Mouse (Mus musculus): Measurements from ENCODE around the gene Pmvk.

- TF ChIP-seq CTCF (IDR thresholded peaks at IDR 0.05) (peak; percentile 61), EP300 (IDR thresholded peaks at IDR 0.05; ENCODE audit: insufficient read depth, low read depth, low read length) (no peak)
These were observed 56.6 kb downstream of the Pmvk start for GRCm38 (mm10) chr3:89510979-89511378.
